Mouse (Mus musculus) adrenal gland, postnatal 10 days (tissue): ENCODE data around the gene Ssu72. TPM values are rescaled to one million over a fixed set of nuclear protein-coding genes. Genes with fewer than 3 reads are reported as not detected.

Source experiments
- total RNA-seq, 2 experiments: library from RNA; stranded (reverse); gene quantifications; 2 replicates each; pipeline ENCODE4 v1.2.3; 2021

Gene Ssu72
- total RNA-seq, 2 experiments from 2014 or later: 86.5 to 90.9 TPM

Other genes with a start within 250 kb of the Ssu72 start
- 10 to 100 TPM; 14.9 to 17.5 TPM for gene Tmem52, start 235.7 kb upstream of the Ssu72 start, total RNA-seq
- gene Gnb1, start 213.4 kb upstream of the Ssu72 start, total RNA-seq: 100 to 1,000 TPM; 375 to 395 TPM
- gene Nadk, start 142.4 kb upstream of the Ssu72 start, total RNA-seq: 100 to 1,000 TPM; 181 to 185 TPM
- gene Slc35e2, start 103.4 kb upstream of the Ssu72 start, total RNA-seq: 10 to 100 TPM; 25.2 to 26.7 TPM
- gene Cdk11b, start 79.9 kb upstream of the Ssu72 start, total RNA-seq: 10 to 100 TPM; 34.6 to 38.3 TPM
- gene Gm10563, start 59.4 kb upstream of the Ssu72 start, total RNA-seq: not detected
- gene Mmp23, start 51.4 kb upstream of the Ssu72 start, total RNA-seq: 10 to 100 TPM; 16.6 to 18.9 TPM
- gene Mib2, start 35.6 kb upstream of the Ssu72 start, total RNA-seq: 10 to 100 TPM; 36.3 to 40.4 TPM
- 10 to 100 TPM; 36.3 to 49.0 TPM for gene Fndc10, start 10.5 kb upstream of the Ssu72 start, total RNA-seq
- 1 to 10 TPM in 1 of 2 experiments, under 1 TPM in 1; 0.81 to 1.4 TPM for gene Tmem240, start 30.0 kb downstream of the Ssu72 start, total RNA-seq
- 100 to 1,000 TPM; 118 to 141 TPM for gene Atad3a, start 56.3 kb downstream of the Ssu72 start, total RNA-seq
- 1 to 10 TPM; 6.6 to 7.9 TPM for gene Vwa1, start 69.9 kb downstream of the Ssu72 start, total RNA-seq
- gene Tmem88b, start 81.1 kb downstream of the Ssu72 start, total RNA-seq: 1 to 10 TPM in 1 of 2 experiments, under 1 TPM in 1; 0.54 to 1.4 TPM
- gene Ankrd65, start 85.6 kb downstream of the Ssu72 start, total RNA-seq: not detected
- gene Mrpl20, start 98.1 kb downstream of the Ssu72 start, total RNA-seq: 100 to 1,000 TPM; 149 to 168 TPM
- 100 to 1,000 TPM in 1 of 2 experiments, 10 to 100 TPM in 1; 82.7 to 124 TPM for gene Ccnl2, start 107.7 kb downstream of the Ssu72 start, total RNA-seq
- gene Aurkaip1, start 126.5 kb downstream of the Ssu72 start, total RNA-seq: 100 to 1,000 TPM; 146 to 149 TPM
- gene Mxra8, start 134.9 kb downstream of the Ssu72 start, total RNA-seq: 10 to 100 TPM; 56.6 to 59.6 TPM
- 10 to 100 TPM; 58.2 to 59.0 TPM for gene Dvl1, start 142.6 kb downstream of the Ssu72 start, total RNA-seq
- gene Tas1r3, start 158.6 kb downstream of the Ssu72 start, total RNA-seq: under 1 TPM; 0.36 to 0.45 TPM
- gene Cptp, start 164.6 kb downstream of the Ssu72 start, total RNA-seq: 10 to 100 TPM; 17.6 to 18.4 TPM
- gene Ints11, start 164.7 kb downstream of the Ssu72 start, total RNA-seq: 10 to 100 TPM; 29.0 to 29.3 TPM
- 10 to 100 TPM; 27.9 to 39.0 TPM for gene Pusl1, start 187.0 kb downstream of the Ssu72 start, total RNA-seq
- gene Acap3, start 187.0 kb downstream of the Ssu72 start, total RNA-seq: 10 to 100 TPM; 16.9 to 29.4 TPM
- gene Ube2j2, start 239.0 kb downstream of the Ssu72 start, total RNA-seq: 10 to 100 TPM; 72.3 to 73.4 TPM